Mouse (Mus musculus) spleen, adult 2 months (tissue): ENCODE measurements around the gene Cideb. TPM values are rescaled to one million over a fixed set of nuclear protein-coding genes. Genes with fewer than 3 reads are reported as not detected.

Experiments used
- DNase-seq, 2 experiments: peaks; one replicate each; pipeline versions ENCODE4 v3.0.0 to v3.0.0-alpha.2; 2012 to 2021; ENCODE audit warnings: low spot score in 2 of 2, low read depth in 1 of 2
- H3K27ac ChIP-seq: fragments of 200-500 bp; 2 replicates; pipeline ENCODE4 v1.5.1; 2012; ENCODE audit warnings: low read length, inconsistent platforms; ENCODE audit not compliant: insufficient read depth
- H3K27me3 ChIP-seq: fragments of 200-500 bp; 2 replicates; pipeline ENCODE4 v1.6.1; 2012; ENCODE audit warnings: mild to moderate bottlenecking, moderate library complexity, low read length, inconsistent platforms; ENCODE audit not compliant: control insufficient read depth, insufficient read depth
- H3K36me3 ChIP-seq: fragments of 200-500 bp; 2 replicates; pipeline ENCODE4 v1.6.1; 2012; ENCODE audit warnings: mild to moderate bottlenecking, low read length, inconsistent platforms; ENCODE audit not compliant: control insufficient read depth, insufficient read depth
- H3K4me1 ChIP-seq: fragments of 200-500 bp; 2 replicates; pipeline ENCODE4 v1.6.1; 2011; ENCODE audit warnings: inconsistent platforms; ENCODE audit not compliant: control insufficient read depth, insufficient read depth, insufficient read length
- H3K4me3 ChIP-seq: fragments of 200-500 bp; 2 replicates; pipeline ENCODE4 v1.5.1; 2011; ENCODE audit warnings: mild to moderate bottlenecking, inconsistent platforms; ENCODE audit not compliant: insufficient read depth, insufficient read length; ENCODE audit errors: extremely low read depth
- CTCF ChIP-seq: fragments of 200-500 bp; IDR thresholded peaks from 2 replicates; pipeline ENCODE4 v1.5.1; 2011; ENCODE audit warnings: mild to moderate bottlenecking, inconsistent platforms; ENCODE audit not compliant: insufficient read depth, insufficient read length, insufficient replicate concordance; ENCODE audit errors: extremely low read depth
- POLR2A ChIP-seq: fragments of 200-500 bp; IDR thresholded peaks from 2 replicates; pipeline ENCODE4 v1.6.1; 2011; ENCODE audit warnings: low read depth, low read length, inconsistent platforms
- WGBS: fragments of 180-500 bp; shearing (Covaris S2); methylation state at CpG from one replicate; pipeline ENCODE4 v1.1.7; 2018; 5-methylcytosine and 5-hydroxymethylcytosine counted together
- polyA plus RNA-seq: library from polyadenylated mRNA; depleted of rRNA; stranded (reverse); fragments of >200 nt; gene quantifications from 2 replicates; pipeline ENCODE4 v1.2.3, GENCODE M21; 2012

The Cideb gene
- polyA plus RNA-seq, 1 experiment = 0.46 TPM

GRCm38 (mm10) chr14:55720666-55721065 is 37.6 kb downstream of the Cideb start:
- TF ChIP-seq POLR2A = no peak
- no peak for TF ChIP-seq CTCF
- Histone ChIP-seq H3K27me3 (no peaks in the 10 kb centered on the region), H3K36me3 (peaks cover 28% of the 10 kb centered on the region), H3K27ac (no peak overlapping the region), H3K4me1 (peaks cover 12% of the 10 kb centered on the region; the same call in 1 of the 2 replicates), H3K4me3 (no peak overlapping the region)
- no peak for DNase-seq
- WGBS = 91% methylated on average over 12 of the region's 12 CpGs

GRCm38 (mm10) chr14:55719737-55720136 is 38.5 kb downstream of the Cideb start:
- Histone ChIP-seq H3K36me3 (peaks cover 28% of the 10 kb centered on the region), H3K4me1 (peaks cover 6% of the 10 kb centered on the region; the same call in 1 of the 2 replicates)

GRCm38 (mm10) chr14:55716884-55717283 is 41.4 kb downstream of the Cideb start:
- Histone ChIP-seq H3K4me3 (no peak overlapping the region), H3K4me1 (no peaks in the 10 kb centered on the region), H3K27me3 (0 out of 2 replicates have a peak, but pooled peaks cover 3% of the 10 kb centered on the region), H3K27ac (no peak overlapping the region), H3K36me3 (peaks cover 28% of the 10 kb centered on the region)
- WGBS = 92% methylated on average over 8 of the region's 8 CpGs
- TF ChIP-seq CTCF (no peak), POLR2A (no peak)
- DNase-seq = no peak

More at GRCm38 (mm10) chr14:55719737-55720136, 38.5 kb downstream of the Cideb start:
- H3K27ac ChIP-seq = no peak overlapping the region
- no peak overlapping the region for H3K4me3 ChIP-seq
- no peaks in the 10 kb centered on the region for H3K27me3 ChIP-seq
- TF ChIP-seq POLR2A (no peak), CTCF (no peak)
- DNase-seq = no peak
- WGBS = 86% methylated on average over 6 of the region's 6 CpGs

- H3K4me3 ChIP-seq = no peak overlapping the region
- 95% methylated on average over 6 of the region's 6 CpGs for WGBS
- H3K27me3 ChIP-seq = 0 out of 2 replicates have a peak, but pooled peaks cover 3% of the 10 kb centered on the region
- H3K4me1 ChIP-seq = no peaks in the 10 kb centered on the region
- H3K36me3 ChIP-seq = peaks cover 28% of the 10 kb centered on the region
- no peak for DNase-seq
- TF ChIP-seq POLR2A (no peak), CTCF (no peak)
- no peak overlapping the region for H3K27ac ChIP-seq
These were observed 42.0 kb downstream of the Cideb start for GRCm38 (mm10) chr14:55716271-55716670.

GRCm38 (mm10) chr14:55714893-55715292 is 43.4 kb downstream of the Cideb start:
- Histone ChIP-seq H3K4me3 (no peak overlapping the region), H3K27me3 (0 out of 2 replicates have a peak, but pooled peaks cover 3% of the 10 kb centered on the region), H3K4me1 (no peaks in the 10 kb centered on the region), H3K27ac (no peak overlapping the region), H3K36me3 (peaks cover 24% of the 10 kb centered on the region)
- no peak for TF ChIP-seq CTCF
- no peak for TF ChIP-seq POLR2A
- WGBS = 44% methylated on average over 6 of the region's 6 CpGs
- DNase-seq = no peak

- 28% methylated on average over 4 of the region's 4 CpGs for WGBS
- H3K4me3 ChIP-seq = no peak within 1 kb of the TSS
- no peak for DNase-seq
- no peaks in the 10 kb centered on the region for H3K4me1 ChIP-seq
- TF ChIP-seq CTCF (no peak), POLR2A (no peak)
- no peak within 1 kb of the TSS for H3K27ac ChIP-seq
- H3K36me3 ChIP-seq = peaks cover 20% of the 10 kb centered on the region
- H3K27me3 ChIP-seq = 0 out of 2 replicates have a peak, but pooled peaks cover 3% of the 10 kb centered on the region
These were observed 44.5 kb downstream of the Cideb start, which contains the start of gene Tgm1 for GRCm38 (mm10) chr14:55713729-55714122. TSS of gene Tgm1 (minus strand) at chr14:55713926.

GRCm38 (mm10) chr14:55713007-55713728 is 45.1 kb downstream of the Cideb start:
- no peak overlapping the region for H3K4me3 ChIP-seq
- no peak for TF ChIP-seq POLR2A
- no peak for TF ChIP-seq CTCF

More at GRCm38 (mm10) chr14:55713007-55713728, 45.1 kb downstream of the Cideb start:
- no peak overlapping the region for H3K27ac ChIP-seq
- H3K36me3 ChIP-seq = peaks cover 15% of the 10 kb centered on the region
- H3K4me1 ChIP-seq = no peaks in the 10 kb centered on the region
- H3K27me3 ChIP-seq = 0 out of 2 replicates have a peak, but pooled peaks cover 3% of the 10 kb centered on the region
- DNase-seq = no peak
- 24% methylated on average over 25 of the region's 25 CpGs for WGBS
